Mouse (Mus musculus) liver, adult 2 months (tissue): ENCODE results near the gene Haus4.

Experiments
- CTCF ChIP-seq: fragments of 200-500 bp; IDR thresholded peaks from 2 replicates; pipeline ENCODE4 v1.5.1; 2011; ENCODE audit warnings: low read depth, low read length, control low read depth
- POLR2A ChIP-seq: fragments of 200-500 bp; IDR thresholded peaks from 2 replicates; pipeline ENCODE4 v1.6.1; 2011; ENCODE audit warnings: low read length, control low read depth; ENCODE audit not compliant: insufficient read depth; ENCODE audit errors: extremely low read depth

GRCm38 (mm10) chr14:54523600-54523999, 30.8 kb downstream of the Haus4 start:
- TF ChIP-seq CTCF (peak; percentile 4; the same call in 1 of the 2 replicates), POLR2A (no peak)
